Mouse (Mus musculus): ENCODE data around the gene Ulk2. TPM values are rescaled to one million over a fixed set of nuclear protein-coding genes. Genes with fewer than 3 reads are reported as not detected.
"Not testable (repeated sequence)": the region's sequence is repeated elsewhere in the genome, so short reads cannot be mapped to it uniquely, and the experiment has no call there.

The Ulk2 gene
- polyA plus RNA-seq, 1 experiment from 2014 or later = 21.8 TPM

DNA sequence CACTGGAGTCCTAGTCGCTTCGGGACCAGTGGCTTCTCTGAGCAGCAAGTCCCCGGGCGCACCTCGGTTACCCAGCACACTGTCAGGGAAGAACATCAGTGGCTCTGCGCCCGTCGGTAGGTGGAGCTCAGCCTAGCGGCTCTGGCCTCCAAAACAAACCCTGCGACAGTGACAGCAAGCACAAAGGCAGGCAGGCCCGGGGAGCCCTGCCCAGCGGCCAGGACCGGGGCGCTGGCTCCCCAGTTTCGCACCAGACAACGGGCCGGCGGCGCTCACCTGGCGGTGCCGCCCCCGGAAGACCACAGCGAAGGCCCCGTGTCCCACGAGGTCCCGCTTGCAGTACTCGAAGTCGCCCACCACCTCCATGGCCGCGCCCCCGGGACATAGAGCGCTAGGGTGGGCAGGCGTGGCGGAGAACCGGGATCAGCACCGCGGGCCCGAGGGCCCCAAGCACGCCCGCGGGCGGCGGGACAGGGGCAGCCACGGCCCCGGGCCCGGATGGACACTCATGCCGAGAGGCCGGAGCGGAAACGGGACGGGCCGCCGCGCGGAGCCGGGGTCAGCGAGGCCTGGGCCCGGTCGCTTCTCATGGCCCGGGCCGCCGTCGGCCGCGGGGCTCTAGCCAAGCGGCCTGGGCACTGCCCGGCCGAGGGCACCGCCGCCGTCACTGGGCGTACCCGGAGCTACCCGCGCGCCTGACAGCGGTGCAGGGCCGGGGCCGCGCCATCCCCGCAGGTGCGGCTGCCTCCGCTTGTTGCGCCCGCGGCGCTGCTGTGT is 474 bp downstream of the Ulk2 start:
- ATAC-seq (replicated peaks; ENCODE audit: insufficient number of reproducible peaks, low FRiP score, low TSS enrichment, low read depth) (peak; percentile 78), DNase-seq (ENCODE audit: low spot score) (peak; percentile 81)
- Histone ChIP-seq H3K4me1 (ENCODE audit: control insufficient read depth, insufficient read depth, low read length) (no peaks in the 10 kb centered on the region), H3K9me3 (replicated peaks; ENCODE audit: control insufficient read depth, low read length) (no peaks in the 10 kb centered on the region), H3K4me3 (ENCODE audit: low read depth, low read length) (peak overlapping the region; percentile 73), H3K27ac (replicated peaks; ENCODE audit: low read depth, low read length) (peak overlapping the region; percentile 71), H3K4me2 (ENCODE audit: low read depth, low read length) (peak overlapping the region; percentile 89), H3K36me3 (replicated peaks; ENCODE audit: control insufficient read depth, insufficient read depth, low read depth, low read length) (no peaks in the 10 kb centered on the region), H3K27me3 (ENCODE audit: control insufficient read depth, insufficient read depth, low read length) (no peaks in the 10 kb centered on the region), H3K9ac (replicated peaks; ENCODE audit: low read length) (peak overlapping the region; percentile 82)
- WGBS = 0% methylated on average over 81 of the region's 87 CpGs

DNA sequence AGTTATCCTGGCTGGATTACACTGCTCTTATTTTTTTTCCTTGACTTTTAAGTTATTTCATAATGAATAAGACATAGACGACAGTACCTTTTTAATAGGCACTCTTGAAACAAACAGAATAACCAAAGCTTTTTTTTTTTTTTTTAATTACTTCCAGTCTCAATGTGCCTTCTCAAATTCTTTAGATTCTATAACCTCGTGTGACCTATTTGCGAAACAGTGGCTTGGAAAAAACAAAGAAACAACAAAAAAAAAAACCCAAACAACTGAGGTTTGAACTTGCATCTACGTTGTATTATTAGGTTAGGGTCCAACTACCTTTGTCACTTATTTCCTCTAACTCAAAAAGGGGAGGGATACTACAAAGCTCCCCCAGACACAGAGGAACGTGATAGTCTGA is 1.2 kb downstream of the Ulk2 start:
- Histone ChIP-seq H3K4me1 (ENCODE audit: control insufficient read depth, insufficient read depth, low read length) (no peaks in the 10 kb centered on the region), H3K9ac (replicated peaks; ENCODE audit: low read length) (peak overlapping the region; percentile 82), H3K9me3 (replicated peaks; ENCODE audit: control insufficient read depth, low read length) (no peaks in the 10 kb centered on the region), H3K36me3 (replicated peaks; ENCODE audit: control insufficient read depth, insufficient read depth, low read depth, low read length) (no peaks in the 10 kb centered on the region), H3K27ac (replicated peaks; ENCODE audit: low read depth, low read length) (no peak overlapping the region; the same call in 1 of the 2 replicates), H3K27me3 (ENCODE audit: control insufficient read depth, insufficient read depth, low read length) (no peaks in the 10 kb centered on the region), H3K4me2 (ENCODE audit: low read depth, low read length) (peak overlapping the region; percentile 89), H3K4me3 (ENCODE audit: low read depth, low read length) (peak overlapping the region; percentile 73)
- DNase-seq (ENCODE audit: low spot score) (no peak), ATAC-seq (replicated peaks; ENCODE audit: insufficient number of reproducible peaks, low FRiP score, low TSS enrichment, low read depth) (no peak)
- WGBS = 10% methylated on average over 5 of the region's 5 CpGs

DNA sequence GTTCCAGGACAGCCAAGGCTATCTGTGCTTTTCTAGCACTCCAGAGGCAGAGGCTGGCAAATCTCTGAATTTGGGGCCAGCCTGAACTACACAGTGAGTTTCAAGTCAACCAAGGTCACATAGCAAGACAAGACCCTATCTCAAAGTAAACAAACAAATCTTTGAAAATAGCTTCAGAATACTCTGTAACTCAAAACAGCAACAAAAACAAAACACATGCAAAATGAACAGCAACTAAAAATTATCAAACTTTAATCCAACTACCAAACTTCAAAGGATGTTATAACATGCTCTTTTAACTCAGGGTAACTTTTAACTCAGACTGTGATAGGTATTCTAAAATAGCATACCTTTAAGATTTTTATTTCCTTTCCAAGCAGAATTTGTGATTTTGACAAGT is 2.0 kb downstream of the Ulk2 start:
- Histone ChIP-seq H3K4me2 (ENCODE audit: low read depth, low read length) (no peak overlapping the region), H3K36me3 (replicated peaks; ENCODE audit: control insufficient read depth, insufficient read depth, low read depth, low read length) (no peaks in the 10 kb centered on the region), H3K9ac (replicated peaks; ENCODE audit: low read length) (no peak overlapping the region), H3K27ac (replicated peaks; ENCODE audit: low read depth, low read length) (no peak overlapping the region), H3K4me1 (ENCODE audit: control insufficient read depth, insufficient read depth, low read length) (no peaks in the 10 kb centered on the region), H3K27me3 (ENCODE audit: control insufficient read depth, insufficient read depth, low read length) (no peaks in the 10 kb centered on the region), H3K9me3 (replicated peaks; ENCODE audit: control insufficient read depth, low read length) (no peaks in the 10 kb centered on the region), H3K4me3 (ENCODE audit: low read depth, low read length) (no peak overlapping the region)
- no peak for DNase-seq (ENCODE audit: low spot score)
- no peak for ATAC-seq (replicated peaks; ENCODE audit: insufficient number of reproducible peaks, low FRiP score, low TSS enrichment, low read depth)

DNA sequence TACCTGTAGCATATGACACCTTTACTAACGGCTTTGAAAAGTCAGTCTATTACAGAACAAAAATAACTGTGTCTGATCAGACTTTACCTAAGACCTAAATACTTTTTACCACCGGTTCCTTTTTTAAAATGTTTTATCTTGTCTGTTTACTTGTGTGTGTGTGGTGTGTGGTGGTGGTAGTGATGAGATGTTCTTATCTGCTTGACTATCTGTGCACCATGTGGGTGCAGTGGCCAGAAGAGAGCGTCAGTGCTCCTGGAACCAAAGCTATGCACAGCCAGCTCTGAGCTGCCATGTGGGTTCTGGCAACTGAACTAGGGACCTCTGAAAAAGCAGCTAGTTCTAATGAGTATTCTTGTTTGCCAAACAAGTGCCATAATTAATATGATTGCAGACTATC is 3.7 kb downstream of the Ulk2 start:
- Histone ChIP-seq H3K4me2 (ENCODE audit: low read depth, low read length) (no peak overlapping the region), H3K36me3 (replicated peaks; ENCODE audit: control insufficient read depth, insufficient read depth, low read depth, low read length) (no peaks in the 10 kb centered on the region), H3K4me3 (ENCODE audit: low read depth, low read length) (no peak overlapping the region), H3K27ac (replicated peaks; ENCODE audit: low read depth, low read length) (no peak overlapping the region), H3K9ac (replicated peaks; ENCODE audit: low read length) (no peak overlapping the region), H3K4me1 (ENCODE audit: control insufficient read depth, insufficient read depth, low read length) (no peaks in the 10 kb centered on the region), H3K9me3 (replicated peaks; ENCODE audit: control insufficient read depth, low read length) (no peaks in the 10 kb centered on the region), H3K27me3 (ENCODE audit: control insufficient read depth, insufficient read depth, low read length) (no peaks in the 10 kb centered on the region)
- ATAC-seq (replicated peaks; ENCODE audit: insufficient number of reproducible peaks, low FRiP score, low TSS enrichment, low read depth) (no peak), DNase-seq (ENCODE audit: low spot score) (no peak)
- WGBS = 85% methylated on average over 3 of the region's 3 CpGs

DNA sequence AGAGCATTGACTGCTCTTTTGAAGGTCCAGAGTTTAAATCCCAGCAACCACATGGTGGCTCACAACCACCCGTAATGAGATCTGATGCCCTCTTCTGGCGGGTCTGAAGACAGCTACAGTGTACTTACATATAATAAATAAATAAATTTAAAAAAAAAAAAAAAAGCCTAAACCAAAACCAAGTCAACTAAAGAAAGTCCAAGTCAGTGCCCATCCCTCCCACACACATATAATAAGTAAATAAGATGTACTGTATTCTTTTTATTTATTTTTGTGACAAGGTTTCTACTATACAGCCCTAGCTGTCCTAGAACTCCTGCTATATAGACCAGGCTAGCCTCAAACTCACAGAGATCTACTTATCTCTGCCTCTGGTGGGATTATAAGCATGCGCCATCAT is 14.2 kb downstream of the Ulk2 start:
- H3K9me3 ChIP-seq (replicated peaks; ENCODE audit: control insufficient read depth, low read length); H3K27ac ChIP-seq (replicated peaks; ENCODE audit: low read depth, low read length); H3K4me1 ChIP-seq (ENCODE audit: control insufficient read depth, insufficient read depth, low read length); H3K36me3 ChIP-seq (replicated peaks; ENCODE audit: control insufficient read depth, insufficient read depth, low read depth, low read length); H3K4me3 ChIP-seq (ENCODE audit: low read depth, low read length); H3K27me3 ChIP-seq (ENCODE audit: control insufficient read depth, insufficient read depth, low read length); H3K4me2 ChIP-seq (ENCODE audit: low read depth, low read length); DNase-seq (ENCODE audit: low spot score); H3K9ac ChIP-seq (replicated peaks; ENCODE audit: low read length); ATAC-seq (replicated peaks; ENCODE audit: insufficient number of reproducible peaks, low FRiP score, low TSS enrichment, low read depth): not testable (repeated sequence)
- 59% methylated on average over 3 of the region's 3 CpGs for WGBS

DNA sequence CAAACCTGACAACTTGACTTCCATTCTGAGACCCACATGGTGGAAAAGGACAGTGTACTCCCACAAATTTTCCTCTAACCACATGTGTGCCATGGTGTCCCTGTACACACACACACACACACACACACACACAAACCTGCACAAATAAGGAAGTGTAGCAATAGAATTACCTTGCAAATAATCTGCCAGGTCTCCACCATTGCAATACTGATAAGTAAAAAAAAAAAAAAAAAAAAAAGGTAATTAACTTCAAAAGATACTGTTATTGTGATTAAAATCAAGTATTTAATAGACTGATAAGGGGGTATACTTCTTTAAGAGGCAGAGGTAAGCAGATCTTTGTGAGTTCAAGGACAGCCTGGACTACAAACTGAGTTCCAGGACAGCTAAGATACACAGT is 14.9 kb downstream of the Ulk2 start:
- H3K9me3 ChIP-seq (replicated peaks; ENCODE audit: control insufficient read depth, low read length) = no peaks in the 10 kb centered on the region
- no peak for DNase-seq (ENCODE audit: low spot score)
- ATAC-seq (replicated peaks; ENCODE audit: insufficient number of reproducible peaks, low FRiP score, low TSS enrichment, low read depth) = no peak
- no peaks in the 10 kb centered on the region; the same call in 1 of the 2 replicates for H3K36me3 ChIP-seq (replicated peaks; ENCODE audit: control insufficient read depth, insufficient read depth, low read depth, low read length)
- no peaks in the 10 kb centered on the region for H3K4me1 ChIP-seq (ENCODE audit: control insufficient read depth, insufficient read depth, low read length)
- H3K9ac ChIP-seq (replicated peaks; ENCODE audit: low read length) = no peak overlapping the region
- no peaks in the 10 kb centered on the region for H3K27me3 ChIP-seq (ENCODE audit: control insufficient read depth, insufficient read depth, low read length)
- no peak overlapping the region for H3K4me2 ChIP-seq (ENCODE audit: low read depth, low read length)
- H3K4me3 ChIP-seq (ENCODE audit: low read depth, low read length) = no peak overlapping the region
- no peak overlapping the region for H3K27ac ChIP-seq (replicated peaks; ENCODE audit: low read depth, low read length)

DNA sequence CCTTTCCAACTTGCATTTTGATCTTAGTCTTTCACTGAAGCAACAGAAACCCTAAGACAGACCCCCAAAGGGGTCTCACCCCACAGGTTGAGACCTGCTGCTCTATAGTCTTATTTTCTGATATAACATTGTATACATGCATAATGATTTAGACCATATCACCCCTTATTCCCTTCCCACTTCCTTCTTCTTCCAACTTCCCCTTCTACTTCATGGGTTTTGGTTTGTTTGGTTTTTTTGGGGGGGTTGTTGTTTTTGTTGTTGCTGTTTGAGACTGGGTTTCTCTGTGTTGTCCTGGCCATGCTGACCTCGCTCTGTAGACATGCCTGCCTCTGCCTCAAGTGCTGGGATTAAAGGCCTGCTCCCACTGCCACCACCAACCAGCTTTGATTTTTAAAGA is 15.7 kb downstream of the Ulk2 start:
- no peak overlapping the region for H3K27ac ChIP-seq (replicated peaks; ENCODE audit: low read depth, low read length)
- H3K4me1 ChIP-seq (ENCODE audit: control insufficient read depth, insufficient read depth, low read length) = no peaks in the 10 kb centered on the region
- DNase-seq (ENCODE audit: low spot score) (no peak), ATAC-seq (replicated peaks; ENCODE audit: insufficient number of reproducible peaks, low FRiP score, low TSS enrichment, low read depth) (no peak)
- no peaks in the 10 kb centered on the region; the same call in 1 of the 2 replicates for H3K36me3 ChIP-seq (replicated peaks; ENCODE audit: control insufficient read depth, insufficient read depth, low read depth, low read length)
- H3K27me3 ChIP-seq (ENCODE audit: control insufficient read depth, insufficient read depth, low read length) = no peaks in the 10 kb centered on the region
- 94% methylated on average over 1 of the region's 1 CpGs for WGBS
- no peak overlapping the region for H3K4me3 ChIP-seq (ENCODE audit: low read depth, low read length)
- H3K4me2 ChIP-seq (ENCODE audit: low read depth, low read length) = no peak overlapping the region
- H3K9me3 ChIP-seq (replicated peaks; ENCODE audit: control insufficient read depth, low read length) = no peaks in the 10 kb centered on the region
- H3K9ac ChIP-seq (replicated peaks; ENCODE audit: low read length) = no peak overlapping the region

DNA sequence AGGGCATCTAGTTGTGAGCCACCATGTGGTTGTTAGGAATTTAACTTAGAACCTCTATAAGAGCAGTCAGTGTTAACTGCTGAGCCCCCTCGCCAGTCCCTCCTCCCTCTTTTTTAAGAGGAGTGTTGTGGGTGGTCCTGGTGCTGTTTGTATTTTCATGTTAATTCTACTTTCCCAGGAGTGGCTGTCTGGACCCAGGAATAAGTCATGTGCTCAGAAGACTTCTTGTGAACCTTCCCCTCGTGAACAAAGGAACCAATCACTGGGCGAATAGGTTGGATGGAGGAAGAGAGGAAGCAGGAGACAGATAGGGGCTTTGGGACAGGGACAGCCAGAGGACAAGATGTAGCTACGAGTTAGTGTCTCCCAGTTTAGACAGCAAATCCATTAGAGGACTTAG is 45.1 kb downstream of the Ulk2 start:
- H3K27ac ChIP-seq (replicated peaks; ENCODE audit: low read depth, low read length) = no peak overlapping the region
- no peak overlapping the region for H3K9ac ChIP-seq (replicated peaks; ENCODE audit: low read length)
- no peak overlapping the region for H3K4me3 ChIP-seq (ENCODE audit: low read depth, low read length)
- DNase-seq (ENCODE audit: low spot score) (no peak), ATAC-seq (replicated peaks; ENCODE audit: insufficient number of reproducible peaks, low FRiP score, low TSS enrichment, low read depth) (no peak)
- no peaks in the 10 kb centered on the region for H3K9me3 ChIP-seq (replicated peaks; ENCODE audit: control insufficient read depth, low read length)
- H3K36me3 ChIP-seq (replicated peaks; ENCODE audit: control insufficient read depth, insufficient read depth, low read depth, low read length) = no peaks in the 10 kb centered on the region
- H3K4me2 ChIP-seq (ENCODE audit: low read depth, low read length) = no peak overlapping the region
- H3K27me3 ChIP-seq (ENCODE audit: control insufficient read depth, insufficient read depth, low read length) = no peaks in the 10 kb centered on the region
- 41% methylated on average over 4 of the region's 4 CpGs for WGBS
- no peaks in the 10 kb centered on the region for H3K4me1 ChIP-seq (ENCODE audit: control insufficient read depth, insufficient read depth, low read length)

All from embryonic facial prominence, embryonic 11.5 days (tissue).